Mouse (Mus musculus): ENCODE measurements around the gene Zfp281. TPM values are rescaled to one million over a fixed set of nuclear protein-coding genes. Genes with fewer than 3 reads are reported as not detected.

Gene Zfp281
- total RNA-seq (2021) = 10 to 100 TPM; 35.8 to 39.9 TPM
- long read RNA-seq, experiment 1, full-length matches to known transcripts = 33 of 50 reads
- long read RNA-seq, experiment 1, partial matches to known transcripts = 0 of 50 reads
- long read RNA-seq, experiment 1, other reads (novel, unspliced or antisense) = 17 of 50 reads
- long read RNA-seq, experiment 2, full-length matches to known transcripts = 53 of 68 reads
- long read RNA-seq, experiment 2, partial matches to known transcripts = 0 of 68 reads
- long read RNA-seq, experiment 2, other reads (novel, unspliced or antisense) = 15 of 68 reads

GRCm38 (mm10) chr1:136624146-136625018 is at the start of gene Zfp281:
Zfp281 (plus strand) TSS chr1:136624901.
- peak; percentile 95 to 96 for DNase-seq (ENCODE audit: low spot score in 2 of 2)

DNA sequence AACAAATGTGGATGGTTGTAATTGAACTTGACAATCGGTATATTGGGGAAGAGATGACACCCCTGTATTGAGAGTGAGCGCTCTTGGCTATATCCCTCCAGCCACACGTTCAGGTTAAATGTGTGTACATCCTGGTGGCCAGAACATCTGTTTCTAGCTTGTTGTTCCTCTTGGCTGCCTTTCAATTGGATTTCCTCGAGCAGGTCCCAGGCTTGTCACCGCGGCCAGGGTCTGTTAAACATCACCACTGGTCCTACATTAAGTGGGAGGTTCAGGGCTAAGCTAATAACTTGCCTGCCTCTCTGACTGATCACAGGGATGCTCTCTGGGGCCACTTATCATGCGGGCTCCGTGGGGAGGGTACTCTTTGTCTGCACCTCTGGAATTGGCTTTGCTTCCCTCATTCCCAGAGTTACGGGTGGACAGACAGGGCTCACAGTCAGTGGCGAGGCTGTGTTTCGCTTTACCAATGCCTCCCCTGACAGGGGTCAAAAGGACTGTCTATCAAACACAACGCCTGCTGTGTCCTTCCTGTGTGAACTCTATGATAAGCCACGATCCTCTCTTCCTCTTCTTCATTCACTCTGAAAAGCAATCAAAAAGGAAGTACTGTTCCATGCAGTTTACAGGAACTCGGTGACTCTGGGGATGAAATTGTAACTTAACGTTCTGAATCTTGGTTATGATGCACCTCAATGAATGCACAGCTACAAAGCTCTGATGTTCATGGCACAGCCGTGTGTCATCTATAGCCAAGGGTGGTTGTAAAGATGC is 46.6 kb upstream of the Zfp281 start:
- no peak for DNase-seq (ENCODE audit: low spot score in 2 of 2)
- intact Hi-C loops (cut with DNase I) = no loop called here

More at GRCm38 (mm10) chr1:136624146-136625018, at the start of gene Zfp281:
- intact Hi-C loops (cut with DNase I) = loop anchor here (5.0 to 10.0 kb wide), 3 partner anchors 72 to 490 kb away; partner anchors contain the start of gene Kif21b

- intact Hi-C loops (cut with DNase I) = no loop called here
- no peak for DNase-seq (ENCODE audit: low spot score in 2 of 2)
Measured at GRCm38 (mm10) chr1:136579360-136579759, 45.3 kb upstream of the Zfp281 start.

DNA sequence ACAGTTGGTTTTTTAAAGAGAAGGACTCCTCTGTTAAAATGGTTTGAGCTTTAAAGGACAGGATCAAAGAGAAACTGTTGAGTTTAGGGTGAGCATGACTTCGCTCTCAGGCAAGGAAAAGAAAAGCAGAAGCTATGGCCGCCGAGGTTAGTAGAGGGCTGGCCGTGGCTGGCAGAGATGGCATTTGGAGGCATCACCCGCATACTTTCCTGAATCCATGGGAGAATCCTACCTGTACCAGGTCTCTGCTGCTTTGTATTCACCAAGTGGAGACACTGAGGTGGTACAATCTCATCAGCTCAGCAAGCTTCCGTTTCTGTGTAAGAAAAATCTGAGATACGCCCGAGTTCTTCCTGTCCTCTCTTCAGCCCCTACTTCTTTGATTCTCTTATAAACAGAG is 44.4 kb upstream of the Zfp281 start:
- DNase-seq (ENCODE audit: low spot score in 2 of 2) = no peak
- intact Hi-C loops (cut with DNase I) = no loop called here

DNA sequence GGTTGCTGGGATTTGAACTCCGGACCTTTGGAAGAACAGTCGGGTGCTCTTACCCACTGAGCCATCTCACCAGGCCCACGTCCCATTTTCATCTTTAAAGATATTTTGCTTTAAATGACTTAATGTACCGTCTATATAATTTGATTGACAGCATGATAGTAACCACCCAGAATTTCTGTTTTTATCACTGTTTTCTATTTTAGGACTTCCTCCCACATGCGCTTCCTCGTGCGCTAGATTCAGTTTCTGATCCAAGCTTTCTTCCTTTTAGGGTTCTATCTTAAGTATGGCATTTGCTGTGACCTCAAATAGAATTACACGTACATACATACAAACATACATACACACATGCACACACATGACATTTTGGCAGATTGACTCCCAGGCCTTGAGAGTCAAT is 42.9 kb upstream of the Zfp281 start:
- intact Hi-C loops (cut with DNase I) = no loop called here
- DNase-seq (ENCODE audit: low spot score in 2 of 2) = peak in 1 of 2 experiments; percentile 41

- DNase-seq (ENCODE audit: low spot score in 2 of 2) = no peak
- intact Hi-C loops (cut with DNase I) = no loop called here
Measured at GRCm38 (mm10) chr1:136587761-136588405, 36.8 kb upstream of the Zfp281 start.

- no peak for DNase-seq (ENCODE audit: low spot score in 2 of 2)
- intact Hi-C loops (cut with DNase I) = no loop called here
Measured at GRCm38 (mm10) chr1:136588908-136589307, 35.8 kb upstream of the Zfp281 start.

GRCm38 (mm10) chr1:136592741-136593140 is 32.0 kb upstream of the Zfp281 start:
- no peak for DNase-seq (ENCODE audit: low spot score in 2 of 2)
- intact Hi-C loops (cut with DNase I) = no loop called here

DNA sequence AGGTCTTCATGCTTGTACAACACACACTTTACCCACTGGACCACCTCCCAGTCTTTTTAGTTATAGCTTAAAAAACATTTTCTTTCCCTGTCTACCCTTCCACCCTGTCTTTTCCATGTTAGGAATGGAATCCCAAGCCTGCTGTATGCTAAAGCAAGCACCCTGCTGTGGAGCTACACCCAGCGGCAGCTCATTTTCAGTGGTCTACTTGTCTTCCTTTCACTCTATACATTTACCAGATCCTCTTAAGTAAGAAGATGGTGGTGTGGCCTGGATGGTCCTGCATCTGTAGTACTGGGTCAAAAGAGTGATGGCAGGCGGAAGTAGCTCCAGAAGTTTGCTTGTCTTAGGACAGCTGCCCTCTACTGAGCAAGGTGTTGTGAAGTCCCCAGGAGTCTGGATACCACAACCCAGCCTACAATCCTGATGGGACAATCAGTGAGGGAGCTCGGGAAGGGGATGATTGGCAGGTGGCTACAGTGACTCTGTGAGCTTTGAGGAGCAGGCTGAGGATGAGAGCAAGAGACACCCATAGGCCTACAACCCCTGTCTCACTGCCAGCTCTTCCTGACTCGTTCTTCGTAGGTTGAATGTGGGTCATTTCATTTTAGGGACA is 30.4 kb upstream of the Zfp281 start:
- intact Hi-C loops (cut with DNase I) = no loop called here
- no peak for DNase-seq (ENCODE audit: low spot score in 2 of 2)

DNA sequence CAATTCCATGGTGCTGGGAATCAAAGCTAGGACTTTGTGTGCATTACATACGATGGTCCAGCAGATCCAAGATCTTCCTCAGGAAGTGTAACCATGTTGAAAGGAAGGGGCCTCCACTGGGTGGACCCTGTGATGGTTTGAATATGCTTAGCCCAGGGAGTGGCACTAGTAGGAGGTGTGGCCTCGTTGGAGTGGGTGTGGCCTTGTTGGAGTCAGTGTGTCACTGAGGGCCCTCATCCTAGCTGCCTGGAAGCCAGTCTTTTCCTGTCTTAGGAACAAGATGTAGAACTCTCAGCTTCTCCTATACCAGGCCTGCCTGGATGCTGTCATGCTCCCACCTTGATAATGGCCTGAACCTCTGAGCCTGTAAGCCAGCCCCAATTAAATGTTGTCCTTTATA is 27.9 kb upstream of the Zfp281 start:
- intact Hi-C loops (cut with DNase I) = no loop called here
- DNase-seq (ENCODE audit: low spot score in 2 of 2) = no peak

DNA sequence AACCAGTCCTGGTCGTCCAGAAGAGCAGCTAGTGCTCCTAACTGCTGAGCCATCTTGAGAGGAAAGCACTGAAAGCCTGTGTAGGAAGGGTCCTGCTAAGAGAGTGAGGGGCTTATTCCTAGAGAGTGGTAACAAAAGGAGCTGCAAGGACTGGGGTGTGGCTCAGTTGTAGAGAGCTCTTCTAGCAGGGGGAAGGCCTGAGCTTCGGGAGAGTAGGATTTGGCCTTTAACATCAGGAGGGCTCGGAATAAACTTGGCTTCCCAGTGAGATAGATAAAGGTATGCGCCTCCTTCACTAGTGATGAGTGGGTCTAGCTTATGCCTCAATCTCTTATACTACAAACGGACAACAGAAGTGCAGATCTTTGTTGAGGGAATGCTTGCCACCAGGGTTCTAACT is 26.4 kb upstream of the Zfp281 start:
- intact Hi-C loops (cut with DNase I) = no loop called here
- DNase-seq (ENCODE audit: low spot score in 2 of 2) = no peak

DNA sequence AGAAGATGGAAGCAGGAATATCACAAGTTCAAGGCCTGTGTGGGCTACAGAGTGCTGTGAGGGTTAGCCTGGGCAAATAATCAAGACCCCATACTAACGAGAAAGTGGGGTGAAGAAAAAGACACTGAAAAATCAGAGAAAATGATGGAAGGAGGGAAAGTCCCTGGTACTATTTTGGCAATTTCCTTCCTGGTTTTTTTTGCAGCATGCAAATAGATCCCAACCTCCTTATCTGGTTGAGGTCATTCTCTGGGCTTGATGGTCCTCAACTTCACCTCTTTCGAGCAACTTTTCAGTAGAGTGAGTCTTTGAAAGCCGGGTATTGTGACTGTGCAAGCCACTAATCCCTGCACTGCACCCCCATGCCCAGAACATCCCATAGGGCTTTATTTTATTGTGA is 24.6 kb upstream of the Zfp281 start:
- no peak for DNase-seq (ENCODE audit: low spot score in 2 of 2)
- intact Hi-C loops (cut with DNase I) = no loop called here

- no peak for DNase-seq (ENCODE audit: low spot score in 2 of 2)
- intact Hi-C loops (cut with DNase I) = no loop called here
Measured at GRCm38 (mm10) chr1:136600647-136601345, 23.9 kb upstream of the Zfp281 start.

DNA sequence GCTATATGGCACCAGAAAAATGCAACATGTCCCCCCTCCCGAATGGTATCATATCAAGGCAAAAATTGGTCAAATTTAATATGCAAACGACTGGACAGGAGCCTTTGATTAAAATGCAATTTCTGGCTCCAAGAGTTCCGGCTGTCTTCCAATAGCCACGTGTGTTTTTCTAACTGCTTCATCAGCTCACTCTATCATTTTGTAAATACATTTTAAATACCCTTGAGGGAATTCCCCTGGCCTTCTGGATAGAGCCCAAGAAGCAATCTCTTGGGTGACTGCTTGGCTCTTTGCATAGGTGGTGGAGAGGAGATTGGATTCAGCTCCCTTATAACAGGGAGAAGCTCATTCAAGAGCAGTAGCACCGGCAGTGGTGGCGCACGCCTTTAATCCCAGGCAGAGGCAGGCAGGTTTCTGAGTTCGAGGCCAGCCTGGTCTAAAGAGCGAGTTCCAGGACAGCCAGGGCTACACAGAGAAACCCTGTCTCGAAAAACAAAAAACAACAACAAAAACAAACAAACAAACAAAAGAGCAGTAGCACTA is 23.3 kb upstream of the Zfp281 start:
- intact Hi-C loops (cut with DNase I) = no loop called here
- DNase-seq (ENCODE audit: low spot score in 2 of 2) = no peak

DNA sequence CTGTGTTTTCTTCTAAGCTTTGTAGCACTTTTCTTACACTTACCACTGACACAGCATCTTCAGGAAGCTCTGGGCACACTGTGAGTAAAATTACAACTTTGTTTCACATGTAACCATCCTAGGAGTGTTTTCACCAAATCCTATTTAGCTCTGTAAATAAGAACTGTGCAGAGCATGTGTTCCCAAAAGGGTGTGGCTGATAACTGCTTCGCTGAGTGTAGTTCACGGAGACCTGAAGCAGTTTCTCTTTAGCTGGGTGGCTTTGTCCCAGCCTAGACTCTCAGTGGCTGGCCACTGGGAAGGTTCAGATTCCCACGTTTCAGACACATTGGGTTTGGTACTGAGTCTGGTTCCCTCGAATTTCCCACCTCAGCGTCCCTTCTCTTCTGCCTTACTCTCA is 22.4 kb upstream of the Zfp281 start:
- no peak for DNase-seq (ENCODE audit: low spot score in 2 of 2)
- intact Hi-C loops (cut with DNase I) = no loop called here

- intact Hi-C loops (cut with DNase I) = no loop called here
Measured at GRCm38 (mm10) chr1:136604190-136604589, 20.5 kb upstream of the Zfp281 start.

DNA sequence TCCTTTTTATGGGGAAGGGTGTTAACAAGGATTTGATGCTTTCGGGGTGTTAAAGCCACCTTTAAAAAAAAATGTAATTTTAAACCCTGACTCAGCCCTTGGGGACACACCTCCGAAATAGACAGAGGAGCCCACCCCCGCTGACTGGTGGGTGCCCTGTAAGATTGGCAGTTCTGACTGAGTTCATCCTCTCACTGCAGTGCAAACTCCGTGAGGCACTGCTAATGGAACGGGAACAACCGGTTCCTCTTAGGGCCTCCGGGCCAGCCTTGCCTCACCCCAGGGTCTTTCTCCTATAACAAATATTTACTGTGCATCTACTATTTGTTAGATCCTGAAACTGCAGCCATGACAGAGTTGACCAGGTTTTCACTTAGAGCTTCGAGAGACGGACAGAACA is 18.9 kb upstream of the Zfp281 start:
- intact Hi-C loops (cut with DNase I) = no loop called here
- no peak for DNase-seq (ENCODE audit: low spot score in 2 of 2)

More at GRCm38 (mm10) chr1:136604190-136604589, 20.5 kb upstream of the Zfp281 start:
- DNase-seq (ENCODE audit: low spot score in 2 of 2) = no peak

DNA sequence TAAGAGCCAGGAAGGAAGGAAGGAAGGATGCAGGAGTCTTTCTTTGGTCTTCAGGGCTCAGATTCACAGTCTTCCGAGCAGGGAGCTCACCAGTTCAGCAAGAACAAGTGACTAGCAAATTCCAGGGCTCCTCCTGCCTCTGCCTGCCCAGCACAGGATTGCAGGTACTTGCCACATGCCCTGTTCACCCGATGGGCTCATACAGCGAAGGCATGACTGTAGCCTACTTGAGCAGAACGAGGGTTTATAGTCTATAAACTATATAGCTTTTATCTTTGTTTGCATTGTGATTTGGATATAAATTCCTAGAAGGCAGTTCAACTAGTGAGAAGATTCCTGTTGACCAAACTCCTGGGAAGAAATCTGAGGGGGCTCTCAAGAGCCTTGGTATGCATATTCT is 18.4 kb upstream of the Zfp281 start:
- no peak for DNase-seq (ENCODE audit: low spot score in 2 of 2)
- intact Hi-C loops (cut with DNase I) = no loop called here
